Mouse (Mus musculus) forebrain, embryonic 11.5 days (tissue): ENCODE data around the gene Otulinl. TPM values are rescaled to one million over a fixed set of nuclear protein-coding genes. Genes with fewer than 3 reads are reported as not detected.

Experiments used
- ATAC-seq: fragments of 200-750 bp; cut with Nextera tagmentation; replicated peaks from 2 replicates; pipeline ENCODE4 v1.8.0; 2017; ENCODE audit warnings: moderate TSS enrichment; ENCODE audit not compliant: low FRiP score
- DNase-seq: peaks from one replicate; pipeline ENCODE4 v3.0.0-alpha.2; 2017; ENCODE audit warnings: low spot score
- H3K27ac ChIP-seq: fragments of 300-500 bp; sonication (generic); 2 replicates; pipeline ENCODE4 v1.5.1; 2014; ENCODE audit warnings: low read depth, low read length
- H3K27me3 ChIP-seq: fragments of 300-500 bp; sonication (generic); 2 replicates; pipeline ENCODE4 v1.6.1; 2014; ENCODE audit warnings: mild to moderate bottlenecking, low read length, mixed read lengths; ENCODE audit not compliant: control insufficient read depth, insufficient read depth
- H3K36me3 ChIP-seq: fragments of 300-500 bp; sonication (generic); 2 replicates; pipeline ENCODE4 v1.6.1; 2014; ENCODE audit warnings: mild to moderate bottlenecking, low read length, moderate library complexity, mixed read lengths; ENCODE audit not compliant: control insufficient read depth, insufficient read depth
- H3K4me1 ChIP-seq: fragments of 300-500 bp; sonication (generic); replicated peaks from 2 replicates; pipeline ENCODE4 v1.6.1; 2014; ENCODE audit warnings: low read length, mixed read lengths; ENCODE audit not compliant: control insufficient read depth, insufficient read depth
- H3K4me2 ChIP-seq: fragments of 300-500 bp; sonication (generic); 2 replicates; pipeline ENCODE4 v1.6.1; 2014; ENCODE audit warnings: low read depth, mild to moderate bottlenecking, low read length, moderate library complexity, mixed read lengths; ENCODE audit not compliant: severe bottlenecking
- H3K4me3 ChIP-seq: fragments of 300-500 bp; sonication (generic); 2 replicates; pipeline ENCODE4 v1.5.1; 2014; ENCODE audit warnings: low read depth, low read length
- H3K9ac ChIP-seq: fragments of 300-500 bp; sonication (generic); 2 replicates; pipeline ENCODE4 v1.6.1; 2014; ENCODE audit warnings: low read length
- H3K9me3 ChIP-seq: fragments of 300-500 bp; sonication (generic); 2 replicates; pipeline ENCODE4 v1.6.1; 2016; ENCODE audit warnings: low read length, mixed read lengths; ENCODE audit not compliant: control insufficient read depth
- WGBS: fragments of 180-500 bp; shearing (Covaris S2); extraction: QIAGEN DNeasy Blood & Tissue Kit; methylation state at CpG from one replicate; pipeline ENCODE4 v1.1.7; 2014; 5-methylcytosine and 5-hydroxymethylcytosine counted together
- polyA plus RNA-seq: library from polyadenylated mRNA; unstranded; fragments of >200 nt; fragmentation: Nextera tagmentation; extraction: Ambion mirVana; gene quantifications from 2 replicates; pipeline ENCODE4 v1.2.1, GENCODE M21; 2014

The Otulinl gene
- polyA plus RNA-seq, 1 experiment from 2014 or later: 9.4 TPM

GRCm38 (mm10) chr15:27612533-27613221 is 68.7 kb downstream of the Otulinl start:
- 55% methylated on average over 6 of the region's 6 CpGs for WGBS
- peak; percentile 75 for DNase-seq
- H3K27ac ChIP-seq: no peak overlapping the region
- no peak overlapping the region for H3K9ac ChIP-seq
- no peaks in the 10 kb centered on the region for H3K9me3 ChIP-seq
- H3K4me1 ChIP-seq: no peaks in the 10 kb centered on the region
- no peak overlapping the region for H3K4me3 ChIP-seq
- H3K36me3 ChIP-seq: no peaks in the 10 kb centered on the region; the same call in 1 of the 2 replicates
- no peak overlapping the region for H3K4me2 ChIP-seq
- ATAC-seq: peak; percentile 80
- no peaks in the 10 kb centered on the region for H3K27me3 ChIP-seq

GRCm38 (mm10) chr15:27609554-27609953 is 71.8 kb downstream of the Otulinl start:
- Histone ChIP-seq H3K4me1 (no peaks in the 10 kb centered on the region), H3K4me2 (no peak overlapping the region), H3K27me3 (no peaks in the 10 kb centered on the region), H3K9ac (no peak overlapping the region), H3K27ac (no peak overlapping the region), H3K9me3 (no peaks in the 10 kb centered on the region), H3K4me3 (no peak overlapping the region), H3K36me3 (no peaks in the 10 kb centered on the region; the same call in 1 of the 2 replicates)
- 92% methylated on average over 4 of the region's 4 CpGs for WGBS
- DNase-seq: no peak
- no peak for ATAC-seq

GRCm38 (mm10) chr15:27605252-27605651 is 76.1 kb downstream of the Otulinl start:
- ATAC-seq (no peak), DNase-seq (no peak)
- Histone ChIP-seq H3K4me3 (no peak overlapping the region), H3K27ac (no peak overlapping the region), H3K9ac (no peak overlapping the region), H3K27me3 (no peaks in the 10 kb centered on the region), H3K9me3 (no peaks in the 10 kb centered on the region), H3K36me3 (no peaks in the 10 kb centered on the region; the same call in 1 of the 2 replicates), H3K4me2 (no peak overlapping the region), H3K4me1 (no peaks in the 10 kb centered on the region)
- 90% methylated on average over 3 of the region's 3 CpGs for WGBS

Other genes with a start within 250 kb of the Otulinl start
- 6.8 and 7.5 TPM in 2 replicates for gene Ank, start 214.9 kb downstream of the Otulinl start, polyA plus RNA-seq
- 35.7 and 44.0 TPM in 2 replicates for gene Otulin, start 50.9 kb downstream of the Otulinl start, polyA plus RNA-seq